Mouse (Mus musculus) skeletal muscle tissue, adult 2 months (tissue): ENCODE data around the gene Fank1.

Experiments
- DNase-seq: peaks from one replicate; pipeline ENCODE4 v3.0.0-alpha.2; 2012; ENCODE audit warnings: low read depth, low spot score

The Fank1 gene

DNA sequence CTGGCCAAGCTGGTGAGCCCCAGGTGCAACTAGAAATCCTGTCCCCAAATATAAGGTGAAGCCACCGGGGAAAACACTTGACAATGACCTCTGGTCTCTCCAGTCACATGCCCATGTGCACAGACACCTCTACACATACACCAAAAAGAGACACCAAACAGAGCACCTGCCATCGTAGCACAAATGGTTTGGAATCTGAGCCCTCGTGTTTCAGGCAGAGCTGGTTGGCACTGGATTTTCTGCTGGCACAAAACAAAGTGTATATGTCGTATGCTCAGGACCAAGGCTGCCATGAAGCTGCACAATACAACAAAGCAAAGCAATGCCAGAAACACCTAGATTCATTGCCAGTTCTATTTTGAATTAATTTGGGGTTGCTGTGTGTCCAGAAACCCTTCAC lies 8.6 kb upstream of the Fank1 start:
- no peak for DNase-seq

DNA sequence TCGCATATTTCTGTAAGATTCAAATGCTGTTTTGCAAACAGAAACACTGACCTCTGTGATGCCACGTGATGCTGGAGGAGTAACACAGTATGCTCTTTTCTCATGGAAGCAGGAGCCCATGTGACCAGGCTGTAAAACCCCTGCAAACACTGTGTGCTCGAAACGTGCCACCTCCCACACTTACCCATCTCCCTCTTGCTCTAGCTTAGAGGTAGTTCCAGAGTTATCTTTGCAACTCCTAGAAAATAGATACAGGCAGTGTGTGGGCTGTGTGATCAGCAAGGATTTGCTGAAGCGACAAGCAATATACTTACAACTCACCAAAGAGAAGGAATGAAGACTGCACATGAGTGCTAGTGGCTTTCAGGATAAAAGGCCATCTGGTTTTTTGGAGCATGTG lies 8.1 kb upstream of the Fank1 start:
- no peak for DNase-seq

DNA sequence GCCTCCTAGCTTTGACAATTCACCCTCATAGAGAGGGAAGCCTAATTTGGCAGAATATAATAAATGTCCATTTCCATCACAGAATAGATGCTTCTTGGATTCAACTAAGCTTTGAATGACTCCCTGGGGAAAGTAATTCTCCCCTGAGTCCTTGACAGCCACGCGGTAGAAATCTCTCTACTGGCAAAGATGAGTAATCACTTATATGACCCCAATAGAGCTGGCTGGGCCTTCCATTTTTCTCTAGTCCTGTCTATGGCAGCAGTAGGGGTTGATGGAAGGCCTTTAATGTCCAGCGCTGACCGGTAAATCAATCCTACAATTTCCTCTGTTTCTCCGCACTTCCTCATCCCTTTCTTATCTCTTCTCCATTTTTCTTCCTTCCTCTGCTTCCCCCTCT lies 1.5 kb upstream of the Fank1 start:
- no peak for DNase-seq

DNA sequence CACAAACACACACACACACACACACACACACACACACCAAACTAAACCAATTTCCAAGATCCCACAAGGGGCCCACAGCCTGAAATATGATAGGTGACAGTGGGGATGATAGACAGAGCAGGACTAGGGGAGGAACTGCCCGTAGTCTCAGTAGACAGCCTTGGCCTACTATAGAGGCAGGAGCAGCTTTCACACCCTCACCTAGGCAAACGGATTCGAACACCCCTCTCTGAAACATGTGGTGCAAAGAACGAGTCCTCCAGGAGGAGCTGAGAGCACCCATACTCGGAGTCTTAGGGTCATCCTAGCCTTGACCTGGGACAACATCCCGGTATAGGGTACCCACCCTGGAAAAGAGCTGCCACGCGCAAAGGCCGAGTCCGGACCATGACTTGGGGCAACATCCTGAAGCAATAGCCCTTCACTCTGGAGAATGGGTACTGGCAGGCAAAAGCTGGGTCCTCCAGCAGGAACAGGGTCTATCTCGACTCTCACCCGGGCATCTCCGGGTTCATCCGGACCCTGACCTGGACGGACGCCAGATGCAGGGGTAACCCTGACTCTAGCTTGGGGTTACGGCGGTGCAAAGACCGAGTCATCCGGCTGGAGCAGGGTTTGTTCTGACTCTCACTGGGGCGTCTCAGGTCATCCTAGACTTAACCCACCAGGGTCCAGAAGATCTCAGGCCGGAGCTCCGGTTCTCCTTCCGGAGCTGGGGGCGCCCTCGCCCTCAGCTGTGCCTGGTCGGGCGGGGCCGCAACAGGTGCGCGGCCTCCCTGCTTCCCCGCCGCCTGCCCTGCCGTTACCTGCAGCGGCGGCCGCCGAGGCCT lies 650 bp upstream of the Fank1 start:
- DNase-seq = peak; percentile 52

DNA sequence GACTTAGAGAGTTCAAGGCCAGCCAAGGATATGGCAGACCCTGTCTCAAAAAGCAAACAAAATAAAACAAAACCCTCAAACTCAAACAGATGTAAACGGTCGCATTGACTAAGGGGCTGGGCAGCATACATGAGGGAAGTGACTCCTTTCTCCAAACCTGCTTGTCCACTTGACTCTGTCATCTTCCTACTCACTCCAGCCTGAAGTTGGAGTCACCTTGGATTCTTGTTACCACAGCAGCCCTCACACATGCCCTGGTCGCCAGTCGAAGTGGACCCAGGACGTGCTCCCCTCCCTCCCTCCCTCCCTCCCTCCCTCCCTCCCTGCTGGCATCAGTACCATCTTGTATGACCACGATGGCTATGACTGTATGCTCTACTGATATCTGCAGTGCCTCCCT lies 4.9 kb downstream of the Fank1 start:
- no peak for DNase-seq

DNA sequence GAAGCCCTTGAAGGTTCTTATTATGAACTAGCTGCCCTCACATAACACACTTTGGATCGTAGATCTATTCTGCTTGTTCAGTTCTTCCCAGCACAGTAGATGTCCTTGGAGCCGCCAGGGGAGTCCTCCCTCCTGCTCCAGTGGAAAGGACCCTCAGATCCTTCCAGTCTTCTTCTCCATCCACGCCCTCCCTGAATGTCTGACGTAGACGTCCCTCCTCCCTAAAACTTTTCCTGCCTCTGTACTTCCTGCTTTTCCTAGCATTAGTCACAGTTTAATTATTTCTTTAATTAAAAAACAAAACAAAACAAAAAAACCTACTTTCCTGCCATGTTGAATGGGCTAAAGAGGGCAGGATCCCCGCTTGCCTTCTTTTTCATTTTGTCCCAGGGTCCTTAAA lies 5.3 kb downstream of the Fank1 start:
- DNase-seq = no peak

DNA sequence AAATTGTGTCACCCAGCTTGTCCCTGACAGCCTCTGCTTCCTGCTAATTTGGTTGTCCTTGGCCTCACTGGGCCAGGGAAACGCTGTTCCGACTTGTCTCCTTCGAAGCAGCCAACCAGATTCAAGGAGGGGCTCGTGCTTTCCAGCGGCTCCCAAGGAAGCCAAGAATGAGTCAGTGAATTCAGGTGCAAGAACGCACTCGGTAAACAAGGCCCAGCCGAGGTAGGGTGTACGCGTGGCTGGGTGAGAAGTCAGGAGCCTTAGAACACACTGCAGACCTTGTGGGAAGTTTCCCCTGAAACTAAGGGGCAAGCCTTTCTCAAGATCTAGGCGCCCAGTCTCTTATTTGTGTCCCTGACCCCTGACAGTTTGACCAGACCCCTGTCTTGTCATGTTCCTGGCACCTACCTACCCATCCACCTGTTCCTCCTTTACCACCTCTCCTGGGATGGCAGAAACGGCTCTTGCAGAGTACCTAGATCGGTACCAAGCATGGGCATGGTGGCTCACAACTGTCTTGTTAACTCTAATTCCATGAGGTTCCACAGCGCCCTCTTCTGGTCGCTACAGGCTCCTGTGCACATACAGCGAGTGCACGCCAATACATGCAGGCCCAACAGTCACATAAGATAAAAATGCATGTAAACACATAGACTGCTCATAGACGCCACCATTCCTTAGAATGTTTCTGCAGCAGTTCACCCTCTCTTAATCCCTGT lies 6.2 kb downstream of the Fank1 start, which contains the start of gene Dhx32:
TSS of gene Dhx32 (minus strand) at position 10 of the 719 bp plus-strand sequence.
- DNase-seq = peak; percentile 85

DNA sequence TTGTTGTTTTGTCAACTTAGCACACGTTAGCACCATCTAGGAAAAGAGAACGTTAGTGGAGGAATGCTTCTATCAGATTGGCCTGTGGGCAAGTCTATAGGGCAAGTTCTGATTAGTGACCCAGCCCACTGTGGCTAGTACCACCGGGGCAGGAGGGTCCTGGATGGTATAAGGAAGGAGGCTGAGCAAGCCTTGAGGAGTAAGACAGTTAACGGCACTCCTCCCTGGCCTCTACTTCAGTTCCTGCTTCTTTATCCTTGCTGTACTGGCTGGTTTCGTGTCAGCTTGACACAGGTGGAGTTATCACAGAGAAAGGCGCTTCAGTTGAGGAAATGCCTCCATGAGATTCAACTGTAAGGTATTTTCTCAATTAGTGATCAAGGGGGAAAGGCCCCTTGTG lies 10.9 kb downstream of the Fank1 start:
- no peak for DNase-seq

DNA sequence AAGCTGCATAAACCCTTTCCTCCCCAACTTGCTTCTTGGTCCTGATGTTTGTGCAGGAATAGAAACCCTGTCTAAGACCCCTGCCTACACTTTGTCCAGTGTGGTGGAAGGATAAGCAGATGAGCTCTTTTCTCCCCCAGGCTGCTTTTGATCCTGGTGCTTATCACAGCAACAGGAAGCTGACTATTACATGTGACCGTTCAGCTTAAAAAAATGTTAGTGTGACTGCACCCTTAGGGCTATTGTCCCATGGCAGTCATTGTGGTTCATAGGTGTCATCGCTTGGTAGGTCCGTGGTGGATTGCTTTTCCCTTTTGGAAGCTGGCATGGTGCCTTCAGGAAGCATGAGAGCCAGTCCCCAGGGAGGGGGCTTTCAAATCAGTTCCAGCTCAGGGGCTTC lies 11.5 kb downstream of the Fank1 start:
- DNase-seq = no peak

DNA sequence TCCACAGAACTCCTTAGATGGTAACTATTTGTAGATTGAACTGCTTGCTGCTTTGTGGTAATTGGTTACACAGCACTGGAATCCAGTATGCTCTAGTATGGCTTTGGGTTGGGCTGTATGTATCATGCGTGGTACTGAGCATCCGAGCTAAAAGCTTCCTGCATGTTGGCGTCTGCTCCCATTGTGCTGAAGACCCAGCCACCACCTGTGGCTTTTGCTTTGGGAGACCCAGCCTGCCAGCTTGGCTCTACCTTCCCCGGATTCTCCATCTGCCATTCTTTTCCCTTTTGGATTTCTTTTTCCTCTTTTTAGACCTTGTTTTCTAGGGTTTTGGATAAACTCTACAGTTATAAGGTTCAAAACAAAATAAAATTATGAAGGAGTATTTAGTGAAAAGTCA lies 13.5 kb downstream of the Fank1 start:
- no peak for DNase-seq

DNA sequence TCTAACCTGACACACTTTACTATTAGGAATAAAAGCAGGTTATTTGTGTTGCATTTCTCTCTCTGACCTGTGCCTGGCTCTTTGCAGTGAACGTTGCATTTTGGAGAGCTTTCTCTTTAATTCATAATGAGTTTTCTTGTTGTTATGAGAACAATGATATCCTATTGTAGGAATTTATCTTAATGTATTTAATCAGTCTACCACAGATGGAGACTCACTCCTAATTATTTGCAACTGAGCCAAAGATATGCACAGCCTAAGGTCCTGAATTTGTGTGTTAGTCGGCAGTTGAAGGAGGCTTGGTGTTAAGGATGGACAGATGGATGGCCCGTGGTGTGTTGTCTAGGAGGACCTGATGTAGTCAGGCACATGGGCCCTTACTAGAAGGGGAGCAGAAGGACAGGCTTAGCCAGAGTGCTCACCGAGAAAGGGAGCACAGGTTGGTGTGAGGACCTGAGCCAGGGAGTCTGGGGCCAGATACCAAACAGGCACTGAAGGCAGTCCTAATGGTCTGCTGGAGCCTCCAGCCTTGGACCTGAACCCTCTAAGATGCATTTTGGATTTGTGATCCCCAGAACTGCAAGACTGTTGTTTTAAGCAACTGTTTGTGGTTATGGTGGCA lies 14.1 kb downstream of the Fank1 start:
- DNase-seq = no peak

DNA sequence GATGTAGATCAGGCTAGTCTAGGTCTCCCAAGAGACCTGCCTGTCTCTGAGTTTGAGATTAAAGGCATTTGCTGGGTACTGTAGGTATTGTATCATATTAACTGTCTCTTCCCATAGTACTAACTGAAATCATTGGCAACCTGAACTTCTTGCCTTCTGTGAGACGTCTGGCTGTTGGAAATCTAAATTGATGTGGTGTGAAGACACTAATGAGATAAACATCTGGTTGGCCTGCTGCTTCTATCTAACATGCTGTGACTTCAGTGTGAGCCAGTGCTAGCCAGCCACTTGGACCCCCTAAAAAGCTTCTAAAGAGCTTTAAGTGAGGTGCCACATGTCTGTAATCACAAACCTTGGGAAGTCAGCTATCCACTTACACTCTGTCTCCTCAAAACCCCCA lies 16.1 kb downstream of the Fank1 start:
- no peak for DNase-seq

DNA sequence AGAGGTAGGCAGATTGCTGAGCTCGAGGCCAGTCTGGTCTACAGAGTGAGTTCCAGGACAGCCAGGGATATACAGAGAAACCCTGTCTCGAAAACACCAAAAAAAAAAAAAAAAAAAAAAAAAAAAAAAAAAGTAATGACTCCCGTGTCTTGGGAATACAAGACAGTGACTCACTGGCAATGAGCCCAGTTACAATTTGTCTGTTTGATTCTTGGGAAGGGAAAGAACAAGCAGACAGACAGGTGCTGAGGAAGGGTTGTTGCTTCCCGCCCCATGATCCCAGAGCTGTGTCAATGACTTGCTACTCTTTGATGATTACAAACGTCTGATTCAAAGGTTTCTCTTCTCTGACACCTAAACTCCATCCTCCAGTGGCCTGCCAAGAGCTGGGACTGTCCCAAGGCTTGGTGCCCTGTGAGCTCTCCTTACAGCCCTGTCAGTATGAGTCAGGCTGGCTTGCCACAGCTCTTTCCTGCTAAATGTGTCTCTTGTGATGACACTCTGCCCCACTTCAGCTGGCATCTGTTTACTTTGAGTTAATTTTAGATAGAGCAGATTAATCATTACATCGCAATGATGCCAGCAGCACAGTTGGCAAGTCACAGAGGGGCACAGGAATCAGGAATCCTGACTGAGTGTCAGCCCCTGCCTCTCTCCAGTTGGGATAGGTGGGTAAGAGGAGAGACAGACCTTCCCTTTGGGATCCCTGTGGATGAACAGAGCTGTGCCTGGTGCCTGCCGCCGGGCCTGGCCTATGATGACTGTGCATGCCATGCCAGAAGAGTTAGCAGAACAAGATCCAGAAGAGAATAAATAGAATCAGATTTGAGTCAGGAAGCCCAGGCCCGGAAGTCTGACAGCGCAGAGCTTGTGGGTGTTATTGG lies 16.8 kb downstream of the Fank1 start:
- DNase-seq = peak; percentile 89

DNA sequence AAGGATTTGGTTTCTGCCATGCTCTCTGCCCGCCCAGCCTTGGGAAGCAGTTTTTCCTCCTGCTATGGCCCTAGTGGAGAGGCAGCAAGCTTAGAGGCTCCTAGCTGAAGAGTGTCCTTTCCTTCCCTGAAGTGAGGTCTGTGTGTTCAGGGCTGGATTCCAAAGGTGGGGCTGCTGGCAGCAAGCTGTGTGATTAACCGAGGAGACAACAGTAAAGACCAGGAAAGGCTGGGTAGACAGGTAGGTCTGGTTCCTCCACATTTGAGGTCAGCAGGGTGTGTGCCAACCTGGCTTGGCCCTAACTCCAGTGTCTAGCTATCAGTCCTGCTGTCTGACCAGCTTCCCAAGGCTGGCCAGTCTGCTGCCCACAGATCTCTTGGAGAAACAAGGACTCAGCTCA lies 18.1 kb downstream of the Fank1 start:
- no peak for DNase-seq

DNA sequence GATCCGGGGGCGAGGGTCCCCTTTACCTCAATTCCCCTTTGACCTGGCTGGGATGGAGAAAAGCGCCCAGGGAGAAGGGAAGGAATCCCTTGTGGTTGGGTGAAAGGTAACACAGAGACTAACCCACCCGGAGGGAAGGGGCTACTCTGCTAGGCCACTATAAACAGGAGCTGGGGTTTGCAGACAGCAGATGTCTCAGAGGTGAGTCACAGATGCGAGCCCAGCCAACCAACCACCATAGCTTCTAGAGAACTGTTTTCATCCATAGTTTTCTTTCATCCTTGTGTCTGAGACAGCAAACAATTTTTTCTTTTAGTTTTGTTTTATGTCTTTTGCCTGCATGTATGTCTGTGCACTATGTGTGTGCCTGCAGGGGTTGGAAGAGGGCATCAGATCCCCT lies 23.3 kb downstream of the Fank1 start:
- DNase-seq = no peak

DNA sequence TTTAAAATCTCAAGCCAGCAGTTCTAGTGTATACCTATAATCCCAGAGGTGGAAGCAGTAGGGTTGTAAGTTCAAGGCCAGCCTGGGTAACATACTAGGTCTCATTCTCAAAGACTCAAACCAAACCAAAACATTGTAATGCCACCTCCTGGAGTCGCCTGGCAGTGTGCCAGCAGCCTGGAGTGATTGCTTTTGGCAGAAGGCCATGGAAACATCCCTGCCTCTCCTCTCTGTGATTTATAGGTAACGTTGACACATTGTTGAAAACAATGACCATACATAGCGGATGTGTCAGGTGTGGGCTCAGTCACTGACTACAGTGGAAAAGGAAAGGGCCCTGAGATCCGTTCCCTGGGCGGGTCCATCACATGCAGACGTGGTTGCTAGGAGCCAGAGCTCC lies 25.2 kb downstream of the Fank1 start:
- no peak for DNase-seq

DNA sequence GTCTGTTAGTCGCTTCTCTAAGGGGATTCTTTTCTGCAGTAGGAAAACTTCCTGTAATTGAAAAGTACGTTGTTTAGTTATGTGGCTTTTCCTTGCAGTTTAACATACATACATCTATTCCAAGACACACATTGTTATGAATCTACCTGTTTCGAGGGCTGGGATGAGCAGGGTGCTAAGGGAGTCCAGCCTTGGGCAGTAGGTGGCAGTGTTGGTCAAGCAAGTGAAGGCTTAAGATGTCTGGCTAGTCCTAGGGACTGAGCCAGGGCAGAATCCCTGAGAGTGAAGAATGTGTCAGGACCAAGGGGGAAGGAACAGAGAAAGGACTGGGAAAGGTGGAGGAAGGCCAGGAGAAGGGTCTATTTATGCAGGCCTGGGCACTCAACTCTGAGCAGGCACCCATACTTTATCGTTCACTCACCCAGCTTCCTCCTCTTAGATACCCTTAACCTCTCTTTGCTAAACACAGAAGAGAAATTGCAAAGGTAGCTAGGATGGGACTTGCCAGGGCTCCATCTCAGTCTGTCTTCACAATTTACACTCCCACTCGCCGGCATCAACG lies 29.0 kb downstream of the Fank1 start:
- peak; percentile 23 for DNase-seq

DNA sequence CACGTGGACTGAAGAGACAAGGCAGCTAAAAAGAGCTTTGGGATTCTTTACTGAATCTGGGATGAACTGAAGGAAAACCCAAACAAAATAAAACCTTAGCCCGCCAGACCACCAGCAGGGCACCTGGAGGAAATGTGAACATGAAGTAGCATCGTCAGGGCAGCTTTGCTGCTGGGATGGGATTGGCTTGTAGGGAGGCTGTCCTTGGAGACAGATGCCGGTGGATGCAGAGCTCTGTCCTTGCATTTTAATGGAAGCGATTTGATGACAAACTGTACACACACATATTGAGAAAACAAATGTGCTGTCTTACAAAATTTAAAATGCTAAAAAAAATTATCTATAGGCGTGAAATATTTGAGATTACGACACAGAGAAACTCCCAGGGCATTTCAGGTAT lies 36.3 kb downstream of the Fank1 start:
- DNase-seq = no peak

DNA sequence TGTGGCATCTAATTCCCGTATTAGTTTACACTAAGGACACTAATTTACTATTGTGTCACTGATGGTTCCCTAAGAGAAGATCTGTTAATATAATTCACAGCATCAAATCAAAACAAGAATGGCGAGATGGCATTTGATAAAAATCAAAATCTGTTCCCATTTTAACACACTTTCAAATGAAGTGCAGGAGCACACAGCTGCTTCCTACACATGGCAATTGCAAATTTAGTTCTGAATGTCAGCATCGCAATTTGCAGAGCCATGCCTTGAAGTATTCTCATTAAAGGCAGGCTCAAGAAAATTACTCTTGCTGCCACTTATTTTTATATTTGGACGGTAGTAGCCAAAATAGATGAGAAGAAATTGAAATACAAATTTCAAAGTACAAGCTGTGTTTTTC lies 36.7 kb downstream of the Fank1 start:
- no peak for DNase-seq

DNA sequence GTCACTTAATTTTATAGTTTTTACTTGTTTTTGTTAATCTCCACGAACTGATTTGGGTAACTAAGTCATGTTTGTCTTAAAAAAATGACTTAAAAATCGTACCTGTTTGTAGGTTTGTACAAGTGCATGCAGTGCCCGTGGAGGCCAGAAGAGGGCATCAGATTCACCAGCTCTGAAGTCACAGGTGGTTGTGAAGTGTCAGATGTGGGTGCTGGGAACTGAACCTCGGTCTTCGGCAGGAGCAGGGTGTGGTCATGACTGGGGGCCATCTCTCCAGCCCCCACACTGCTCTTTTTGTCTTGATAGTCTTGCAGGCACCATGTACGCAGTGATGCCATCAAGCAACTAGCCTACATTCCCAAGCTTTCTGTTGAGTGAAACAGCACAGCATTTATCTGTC lies 47.1 kb downstream of the Fank1 start:
- no peak for DNase-seq

DNA sequence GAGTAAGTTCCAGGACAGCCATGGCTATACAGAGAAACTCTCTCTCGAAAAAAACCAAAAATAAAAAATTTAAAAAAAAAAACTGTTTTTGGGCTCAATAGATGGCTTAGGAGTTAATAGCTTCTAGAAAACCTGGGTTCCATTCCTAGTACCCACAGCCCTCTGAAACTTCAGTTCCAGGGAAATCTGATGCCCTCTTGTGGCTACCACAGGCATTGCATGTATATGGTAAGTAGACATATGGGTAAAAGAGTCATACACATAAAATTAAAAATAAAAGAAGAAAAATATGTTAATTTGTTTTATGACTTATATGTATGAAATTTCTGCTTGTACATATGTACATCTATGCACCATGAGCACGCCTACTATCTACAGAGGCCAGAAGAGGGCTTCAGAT lies 47.9 kb downstream of the Fank1 start:
- no peak for DNase-seq
